Mouse (Mus musculus) right cerebral cortex, adult 2 months (tissue): ENCODE measurements around the gene Gfy.
A peak's percentile ranks its signal among the peaks of the same experiment; 100 is the strongest.
"Not testable (repeated sequence)": the region's sequence is repeated elsewhere in the genome, so short reads cannot be mapped to it uniquely, and the experiment has no call there.

Experiments
- DNase-seq, 2 experiments: peaks; one replicate each; pipeline ENCODE4 v3.0.0; 2021 to 2022; ENCODE audit warnings: low spot score in 2 of 2

Gfy gene

DNA sequence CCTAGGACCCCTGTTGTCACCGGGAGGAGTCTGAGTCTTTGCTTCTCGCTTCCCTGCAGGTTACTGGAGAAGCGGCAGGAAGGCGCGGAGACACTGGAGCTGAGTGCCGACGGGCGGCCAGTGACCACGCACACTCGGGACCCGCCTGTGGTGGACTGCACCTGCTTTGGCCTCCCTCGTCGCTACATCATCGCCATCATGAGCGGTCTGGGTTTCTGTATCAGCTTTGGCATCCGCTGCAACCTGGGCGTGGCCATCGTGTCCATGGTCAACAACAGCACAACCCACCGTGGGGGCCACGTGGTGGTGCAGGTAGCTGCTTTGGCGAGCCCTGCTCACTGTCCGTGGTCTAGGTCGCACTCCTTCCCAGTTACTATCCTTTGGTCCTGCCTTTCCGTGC lies 10.7 kb downstream of the Gfy start:
- no peak for DNase-seq

DNA sequence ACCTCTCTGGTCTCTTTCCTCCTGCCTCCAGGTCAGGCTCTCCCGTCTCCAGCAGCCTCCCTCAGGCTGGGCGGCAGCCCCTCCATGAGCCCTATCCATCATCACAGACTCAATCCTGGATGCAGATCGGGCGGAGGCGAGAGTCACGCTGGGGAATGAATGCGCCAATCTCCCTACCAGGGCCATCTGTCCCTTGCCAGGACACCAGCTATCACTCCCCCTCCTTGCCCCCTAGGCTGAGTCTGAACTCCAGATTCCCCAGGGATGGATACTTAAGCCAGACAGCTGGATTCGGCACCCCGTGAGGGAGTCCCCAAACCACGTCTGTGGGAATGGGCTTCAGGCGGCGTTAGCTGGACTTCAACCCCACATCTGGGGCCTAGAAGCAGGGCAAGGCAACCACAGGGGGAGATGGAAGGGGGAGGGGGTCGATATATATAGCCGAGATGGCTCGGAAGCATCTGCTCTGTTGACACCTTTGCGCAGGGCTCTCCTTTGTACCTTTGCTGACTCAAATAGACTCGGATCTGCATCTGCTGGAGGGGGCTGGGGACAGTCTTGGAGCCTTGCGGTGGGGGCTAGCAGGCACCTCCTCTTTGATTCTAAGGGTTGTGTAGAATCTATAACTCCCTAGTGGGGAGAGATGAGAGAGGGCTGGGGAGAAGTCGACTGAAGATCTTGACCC lies 11.5 kb downstream of the Gfy start:
- DNase-seq, result no peak

- DNase-seq, result no peak
Measured at GRCm38 (mm10) chr7:45166950-45167401, 12.4 kb downstream of the Gfy start.

GRCm38 (mm10) chr7:45165701-45166100 lies 13.7 kb downstream of the Gfy start:
- no peak for DNase-seq

GRCm38 (mm10) chr7:45164833-45165232 lies 14.5 kb downstream of the Gfy start:
- no peak for DNase-seq

DNA sequence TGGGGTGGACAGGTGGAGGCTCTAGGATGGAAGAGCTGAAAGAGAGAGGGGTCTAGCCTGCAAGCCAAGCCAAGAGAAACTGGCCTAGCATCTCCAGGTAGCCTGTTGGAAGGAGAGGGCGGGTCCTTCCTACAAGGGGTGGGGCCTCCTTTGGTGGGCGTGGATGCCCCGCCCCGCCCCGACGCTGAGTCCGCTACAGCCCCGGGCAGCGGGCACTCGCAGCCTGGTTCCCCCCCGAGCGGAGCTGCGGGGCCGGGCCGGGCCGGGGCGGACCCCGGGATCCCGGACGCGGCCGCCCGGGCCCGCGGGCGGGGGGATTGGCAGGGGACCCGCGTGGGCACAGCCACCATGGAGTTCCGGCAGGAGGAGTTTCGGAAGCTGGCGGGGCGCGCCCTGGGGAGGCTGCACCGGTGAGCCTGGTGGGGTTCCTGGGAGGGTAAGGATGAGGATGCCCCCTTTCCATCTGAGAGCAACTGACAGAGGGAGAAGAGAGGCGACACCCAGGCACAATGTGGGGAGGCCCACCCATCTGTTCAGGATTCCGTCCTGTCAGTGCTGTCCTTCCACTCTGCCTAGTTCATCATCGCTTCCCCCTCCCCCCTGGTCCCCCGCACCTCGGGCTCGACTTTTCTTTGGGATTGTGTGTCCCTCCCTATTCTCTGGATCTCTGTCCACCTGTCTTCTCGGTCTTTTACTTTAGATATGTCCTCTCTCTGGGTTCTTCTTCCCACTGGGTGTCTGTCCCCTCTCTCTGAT lies 15.5 kb downstream of the Gfy start, which contains the start of gene Slc17a7:
Gene Slc17a7, plus strand, starts transcription at position 215 of the 756 bp plus-strand sequence.
- peak; percentile 57 to 60 for DNase-seq

GRCm38 (mm10) chr7:45162996-45163615 lies 16.3 kb downstream of the Gfy start:
- DNase-seq, result no peak

DNA sequence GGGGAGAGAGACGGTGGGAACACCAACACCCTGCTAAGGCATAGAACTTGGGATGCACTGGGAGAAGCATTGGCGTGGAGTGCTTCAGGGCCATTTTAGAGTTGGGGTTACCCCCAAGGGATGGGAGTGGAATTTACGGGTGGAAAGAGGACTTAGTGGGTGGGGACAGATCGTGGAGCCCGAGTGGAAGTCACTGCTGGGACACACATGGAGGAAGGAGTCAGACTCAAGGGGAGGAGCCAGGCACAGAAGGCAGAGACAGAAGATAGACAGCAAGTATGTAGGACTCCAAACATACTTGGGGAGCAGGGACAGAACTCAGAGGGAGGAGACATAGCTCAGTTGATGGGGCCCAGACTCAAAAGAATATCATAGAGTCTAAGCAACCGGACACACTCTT lies 16.8 kb downstream of the Gfy start:
- DNase-seq, result no peak

GRCm38 (mm10) chr7:45161612-45162473 lies 17.5 kb downstream of the Gfy start:
- peak; percentile 96 for DNase-seq

DNA sequence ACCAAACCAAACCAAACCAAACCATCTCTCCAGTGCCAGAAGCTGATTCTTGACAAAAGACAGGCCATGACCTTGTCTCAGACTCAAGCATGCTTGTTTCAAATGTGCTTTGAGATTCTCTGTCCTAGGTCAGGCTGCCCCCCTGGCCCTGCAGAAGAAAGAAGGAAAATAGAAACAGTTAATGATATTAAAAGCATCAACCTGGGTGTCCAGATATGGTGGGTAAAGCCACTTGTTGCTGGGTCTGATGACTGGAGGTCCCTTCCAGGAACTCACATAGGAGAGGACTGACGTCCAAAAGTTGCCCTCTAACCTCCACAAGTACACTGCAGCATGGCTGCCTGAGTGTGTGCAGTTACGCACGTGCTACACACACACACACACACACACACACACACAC lies 18.5 kb downstream of the Gfy start:
- DNase-seq, result no peak

GRCm38 (mm10) chr7:45160316-45160800 lies 19.0 kb downstream of the Gfy start:
- no peak for DNase-seq

- no peak for DNase-seq
Measured at GRCm38 (mm10) chr7:45158991-45159390, 20.4 kb downstream of the Gfy start.

DNA sequence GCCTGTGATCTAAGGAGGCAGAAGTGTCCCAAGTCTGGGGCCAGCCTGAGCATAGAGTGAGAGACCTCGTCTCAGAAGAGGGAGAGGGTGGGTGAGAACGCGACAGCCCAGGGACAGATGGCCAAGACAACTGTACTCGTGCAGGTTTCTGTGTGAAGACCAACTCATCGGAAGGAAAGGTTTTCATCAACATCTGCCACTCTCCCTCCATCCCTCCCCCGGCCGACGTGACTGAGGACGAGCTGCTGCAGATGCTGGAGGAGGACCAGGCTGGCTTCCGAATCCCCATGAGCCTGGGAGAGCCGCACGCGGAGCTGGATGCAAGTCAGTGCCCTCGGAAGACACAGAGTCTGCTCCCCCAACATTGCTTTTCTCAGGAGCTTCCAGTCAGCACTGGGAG lies 21.9 kb downstream of the Gfy start:
- peak in 1 of 2 experiments; percentile 70 for DNase-seq

DNA sequence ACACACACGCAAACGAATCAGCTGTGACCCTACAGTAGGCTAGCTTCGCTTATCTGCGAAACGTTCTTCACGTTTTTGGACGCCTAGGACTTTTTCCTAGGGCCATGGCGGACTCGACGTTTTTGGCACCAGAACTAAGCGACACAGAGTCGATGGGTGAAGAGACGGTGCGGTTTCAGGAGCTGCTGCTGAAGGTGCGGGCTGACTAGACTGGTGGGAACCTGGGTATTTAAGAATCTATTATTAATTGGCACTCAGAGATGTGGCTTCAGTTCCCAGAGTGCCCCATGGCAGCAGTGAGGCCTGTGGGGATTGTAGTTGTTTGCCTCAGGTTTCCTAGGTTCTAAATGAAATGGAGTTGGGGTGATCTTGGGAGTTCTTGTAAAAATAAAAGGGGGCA lies 23.2 kb downstream of the Gfy start:
- DNase-seq, result no peak

GRCm38 (mm10) chr7:45155590-45155989 lies 23.8 kb downstream of the Gfy start:
- DNase-seq, result no peak

DNA sequence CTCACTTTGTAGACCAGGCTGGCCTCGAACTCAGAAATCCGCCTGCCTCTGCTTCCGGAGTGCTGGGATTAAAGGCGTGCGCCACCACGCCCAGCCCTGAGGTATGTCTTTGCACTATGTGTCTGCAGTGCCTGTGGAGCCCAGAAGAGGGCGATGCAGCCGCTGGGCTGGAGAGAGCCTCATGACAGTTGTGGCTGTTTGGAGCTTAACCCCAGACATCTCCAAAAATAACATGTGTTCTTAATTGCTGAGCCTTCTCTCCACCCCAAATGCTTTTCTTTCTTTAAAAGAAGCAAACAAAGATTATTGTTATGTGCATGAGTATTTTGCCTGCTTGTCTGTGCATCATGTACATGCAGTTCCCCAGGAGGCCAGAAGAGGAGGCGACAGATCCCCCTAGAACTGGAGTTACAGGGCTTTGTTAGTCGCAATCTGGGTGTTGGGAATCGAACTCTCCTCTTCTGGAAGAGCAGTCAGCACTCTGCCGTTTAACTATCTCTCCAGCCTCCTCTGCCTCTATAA lies 24.3 kb downstream of the Gfy start:
- DNase-seq, result peak in 1 of 2 experiments; percentile 54

GRCm38 (mm10) chr7:45154096-45154992 lies 25.0 kb downstream of the Gfy start, which contains the start of the genes Pih1d1 and Aldh16a1:
Gene Pih1d1 (plus strand): TSS chr7:45154303.
Gene Aldh16a1 (minus strand): TSS chr7:45154584.
- DNase-seq, result peak; percentile 94 to 98

GRCm38 (mm10) chr7:45153586-45153985 lies 25.8 kb downstream of the Gfy start:
- DNase-seq, result no peak

DNA sequence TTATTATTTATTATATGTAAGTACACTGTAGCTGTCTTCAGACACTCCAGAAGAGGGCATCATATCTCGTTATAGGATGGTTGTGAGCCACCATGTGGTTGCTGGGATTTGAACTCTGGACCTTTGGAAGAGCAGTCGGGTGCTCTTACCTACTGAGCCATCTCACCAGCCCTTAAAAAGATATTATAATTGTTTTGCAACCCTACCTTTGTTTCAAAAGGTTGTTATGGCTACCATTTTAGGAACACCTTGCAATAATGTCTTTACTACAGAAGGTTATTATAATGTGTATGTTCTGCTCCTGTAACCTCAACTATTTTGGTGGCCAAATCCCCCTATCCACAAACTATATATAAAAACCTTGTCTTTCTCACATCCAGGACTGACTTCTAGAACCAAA lies 26.3 kb downstream of the Gfy start:
- not testable (repeated sequence) for DNase-seq

DNA sequence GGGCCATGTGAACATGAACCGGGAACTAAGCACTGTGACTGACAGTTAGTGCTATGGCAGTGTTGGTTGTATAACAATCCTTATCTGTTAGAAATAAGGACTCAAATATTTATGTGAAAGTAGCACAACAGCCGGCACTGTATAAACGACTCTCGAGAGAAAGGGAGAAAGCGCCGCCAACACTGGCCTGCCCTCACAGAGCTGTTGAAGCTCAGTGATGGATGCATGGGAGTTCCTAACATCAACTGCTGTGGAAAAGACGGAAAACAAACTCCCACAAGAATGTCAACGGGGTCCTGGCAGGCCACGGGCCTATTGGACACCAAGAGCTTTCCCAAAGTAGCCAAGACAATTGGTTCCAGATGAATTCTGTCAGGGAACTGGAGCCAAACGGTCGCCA lies 28.1 kb downstream of the Gfy start:
- no peak for DNase-seq
